Mouse (Mus musculus): Measurements from ENCODE around the gene Rps10. TPM values are rescaled to one million over a fixed set of nuclear protein-coding genes. Genes with fewer than 3 reads are reported as not detected.

Gene Rps10
- polyA plus RNA-seq (2015; fragmentation: Nextera tagmentation; extraction: Ambion mirVana): 565 and 583 TPM in 2 replicates

DNA sequence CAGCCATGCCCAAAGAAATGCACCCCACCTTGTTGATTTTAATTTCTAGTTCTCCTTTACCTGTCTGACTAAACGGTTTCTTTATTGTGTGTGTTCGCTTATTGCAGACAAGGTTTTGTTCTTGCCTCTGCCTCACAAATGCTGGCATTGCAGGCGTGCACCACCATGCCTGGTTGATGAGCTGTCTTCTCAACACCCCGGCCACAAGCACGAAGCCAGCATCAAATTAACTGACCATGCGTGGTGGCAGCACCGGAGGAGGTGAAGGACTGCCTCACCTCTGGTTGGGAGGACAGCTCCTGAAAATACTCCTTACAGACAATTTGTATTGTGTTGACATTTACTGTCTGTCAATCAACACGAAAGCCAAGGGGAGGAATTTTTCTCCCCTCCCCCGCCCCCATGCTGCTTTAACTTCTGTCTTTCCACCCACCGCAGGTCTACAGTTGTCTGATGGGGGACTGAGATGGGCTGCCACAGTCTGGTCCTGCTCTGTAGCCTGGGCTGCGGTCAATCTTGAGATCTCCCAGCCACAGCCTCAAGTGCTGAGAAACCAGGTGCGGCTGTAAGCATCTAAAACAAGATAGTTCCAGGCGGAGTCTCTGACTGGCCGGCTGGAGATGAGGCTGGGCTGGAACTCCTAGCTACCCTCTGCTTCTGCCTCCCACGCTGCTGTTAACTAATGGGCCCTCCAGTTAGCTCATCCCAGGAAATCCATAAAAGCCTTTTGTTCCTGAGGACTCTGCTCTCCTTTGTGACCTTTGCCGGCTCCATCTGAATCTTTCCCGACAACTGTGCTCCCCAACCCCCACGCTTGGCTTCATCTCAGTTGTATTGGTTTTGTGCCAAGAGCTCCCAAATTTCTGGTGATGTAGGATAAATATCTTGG, at the start of gene Rps10:
TSS of gene Rps10 (minus strand) at position 538 of the 889 bp plus-strand sequence.
- WGBS: 30% methylated on average over 18 of the region's 18 CpGs
- ATAC-seq (ENCODE audit: low FRiP score): no peak
- Histone ChIP-seq H3K9me3 (no peaks in the 10 kb centered on the region), H3K4me1 (replicated peaks) (peaks cover 37% of the 10 kb centered on the region), H3K9ac (peak within 1 kb of the TSS; percentile 95), H3K27me3 (no peaks in the 10 kb centered on the region), H3K4me3 (peak within 1 kb of the TSS; percentile 81), H3K27ac (peak within 1 kb of the TSS; percentile 92), H3K36me3 (peaks cover 24% of the 10 kb centered on the region), H3K4me2 (peak within 1 kb of the TSS; percentile 95)

DNA sequence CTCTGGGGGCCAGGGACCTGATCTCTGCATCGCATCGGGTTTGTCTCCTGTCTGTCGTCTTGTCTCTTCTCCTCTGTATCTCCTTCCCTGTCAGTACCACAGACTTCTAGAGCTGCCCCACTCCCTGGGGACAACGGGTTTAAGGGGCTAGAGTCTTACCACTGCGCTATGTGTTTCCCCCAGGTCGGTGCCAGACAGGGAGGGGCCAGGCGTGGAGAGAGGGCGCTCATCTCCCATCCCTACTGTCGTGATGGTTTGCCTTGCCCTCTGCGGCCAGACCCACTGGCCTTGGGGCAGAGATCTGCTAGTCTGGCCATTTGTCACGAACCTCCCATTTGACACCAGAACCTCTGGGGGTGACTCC, 49.1 kb upstream of the Rps10 start:
- H3K27me3 ChIP-seq: peaks cover 29% of the 10 kb centered on the region; the same call in 1 of the 2 replicates
- WGBS: 7% methylated on average over 11 of the region's 11 CpGs
- peak; percentile 60 for ATAC-seq (ENCODE audit: low FRiP score)
- H3K9ac ChIP-seq: peak overlapping the region; percentile 82
- H3K9me3 ChIP-seq: no peaks in the 10 kb centered on the region
- H3K4me1 ChIP-seq (replicated peaks): peaks cover 29% of the 10 kb centered on the region
- H3K27ac ChIP-seq: peak overlapping the region; percentile 55; the same call in 1 of the 2 replicates
- H3K4me2 ChIP-seq: peak overlapping the region; percentile 95
- peak overlapping the region; percentile 64 for H3K4me3 ChIP-seq
- H3K36me3 ChIP-seq: no peaks in the 10 kb centered on the region

GRCm38 (mm10) chr17:27684886-27685549, 48.5 kb upstream of the Rps10 start:
- H3K27me3 ChIP-seq: peaks cover 29% of the 10 kb centered on the region; the same call in 1 of the 2 replicates
- peaks cover 33% of the 10 kb centered on the region for H3K4me1 ChIP-seq (replicated peaks)
- peak; percentile 62 for ATAC-seq (ENCODE audit: low FRiP score)
- peak overlapping the region; percentile 82 for H3K9ac ChIP-seq
- peak overlapping the region; percentile 55; the same call in 1 of the 2 replicates for H3K27ac ChIP-seq
- H3K4me3 ChIP-seq: peak overlapping the region; percentile 64
- H3K4me2 ChIP-seq: peak overlapping the region; percentile 95
- H3K36me3 ChIP-seq: no peaks in the 10 kb centered on the region
- WGBS: 1% methylated on average over 52 of the region's 53 CpGs
- no peaks in the 10 kb centered on the region for H3K9me3 ChIP-seq

DNA sequence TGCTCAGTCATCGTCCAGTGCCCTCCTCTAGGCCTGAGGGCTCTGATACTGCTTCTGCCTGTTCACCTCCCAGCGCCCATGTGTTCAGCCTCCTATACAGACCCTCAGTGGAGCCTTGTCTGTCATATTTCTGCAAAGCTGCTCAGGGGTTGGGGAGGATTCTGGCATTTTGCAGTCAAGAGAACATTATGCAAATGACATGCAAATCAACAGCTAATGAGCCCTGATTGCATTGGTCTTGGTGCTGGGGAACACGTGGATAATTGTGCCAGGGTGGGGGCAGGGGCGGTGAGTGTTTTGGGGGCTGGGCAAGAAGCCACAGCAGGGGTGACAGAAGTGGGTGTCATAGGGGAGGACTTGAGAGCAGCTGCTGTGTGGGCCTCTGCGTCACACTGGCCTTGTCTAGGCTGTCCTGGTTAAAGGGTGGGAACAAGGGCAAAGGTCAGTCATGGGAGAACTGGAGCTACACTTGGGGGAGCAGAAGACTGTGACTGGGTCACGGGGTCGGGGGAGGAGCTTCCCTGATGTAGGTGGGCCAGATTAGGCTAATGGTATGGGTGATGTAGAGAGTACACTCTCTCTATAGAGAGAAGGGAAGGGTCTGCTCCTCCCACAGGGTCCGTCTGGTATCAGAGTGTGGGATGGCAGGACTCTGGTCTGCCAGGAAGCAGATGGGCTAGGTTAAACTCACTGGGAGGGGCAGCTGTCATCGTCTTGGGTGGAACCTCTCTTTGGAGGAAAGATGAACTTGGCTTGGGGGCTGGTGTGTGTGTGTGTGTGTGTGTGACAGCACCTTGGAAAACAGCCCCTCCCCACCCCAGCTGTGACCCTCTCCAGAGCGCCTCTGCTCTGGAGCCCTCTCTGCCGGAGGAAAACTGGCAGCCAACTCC, 42.7 kb upstream of the Rps10 start:
- WGBS: 24% methylated on average over 11 of the region's 11 CpGs
- H3K27me3 ChIP-seq: peaks cover 7% of the 10 kb centered on the region; the same call in 1 of the 2 replicates
- H3K9me3 ChIP-seq: no peaks in the 10 kb centered on the region
- H3K27ac ChIP-seq: peak overlapping the region; percentile 93
- H3K4me1 ChIP-seq (replicated peaks): peaks cover 36% of the 10 kb centered on the region
- peak overlapping the region; percentile 53; the same call in 1 of the 2 replicates for H3K9ac ChIP-seq
- H3K4me2 ChIP-seq: no peak overlapping the region
- no peaks in the 10 kb centered on the region for H3K36me3 ChIP-seq
- ATAC-seq (ENCODE audit: low FRiP score): peak; percentile 76
- H3K4me3 ChIP-seq: no peak overlapping the region

- Histone ChIP-seq H3K4me2 (no peak overlapping the region), H3K27ac (peak overlapping the region; percentile 93), H3K27me3 (no peaks in the 10 kb centered on the region), H3K9me3 (no peaks in the 10 kb centered on the region), H3K4me3 (no peak overlapping the region), H3K36me3 (no peaks in the 10 kb centered on the region), H3K4me1 (replicated peaks) (peaks cover 36% of the 10 kb centered on the region), H3K9ac (no peak overlapping the region)
- ATAC-seq (ENCODE audit: low FRiP score): no peak
- WGBS: 84% methylated on average over 5 of the region's 5 CpGs
Observed at GRCm38 (mm10) chr17:27677756-27678155, 41.3 kb upstream of the Rps10 start.

- H3K4me3 ChIP-seq: no peak overlapping the region
- peaks cover 36% of the 10 kb centered on the region for H3K4me1 ChIP-seq (replicated peaks)
- no peak for ATAC-seq (ENCODE audit: low FRiP score)
- no peaks in the 10 kb centered on the region for H3K36me3 ChIP-seq
- no peaks in the 10 kb centered on the region for H3K27me3 ChIP-seq
- 78% methylated on average over 7 of the region's 7 CpGs for WGBS
- no peak overlapping the region for H3K27ac ChIP-seq
- H3K4me2 ChIP-seq: no peak overlapping the region
- H3K9ac ChIP-seq: no peak overlapping the region
- no peaks in the 10 kb centered on the region for H3K9me3 ChIP-seq
Observed at GRCm38 (mm10) chr17:27676270-27676669, 39.8 kb upstream of the Rps10 start.

DNA sequence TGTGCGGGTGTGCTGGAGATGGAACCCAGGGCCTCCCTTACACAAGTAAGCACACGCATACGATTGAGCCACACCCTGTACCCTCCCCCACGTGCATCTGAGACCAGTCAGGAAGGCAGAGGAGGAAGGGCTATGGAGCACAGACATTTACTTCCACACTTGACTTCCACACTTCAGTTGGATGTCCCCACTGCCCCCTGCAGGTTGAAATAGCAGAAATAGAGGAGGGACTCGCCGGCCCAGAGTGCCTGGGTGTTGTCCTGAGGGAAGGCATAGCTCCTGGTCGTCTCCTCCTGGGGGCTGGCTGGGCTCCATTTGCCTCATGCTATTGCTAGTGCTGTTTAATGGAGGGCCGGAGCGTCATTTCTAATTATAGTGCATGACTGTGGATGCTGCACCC, 39.0 kb upstream of the Rps10 start:
- ATAC-seq (ENCODE audit: low FRiP score): no peak
- no peak overlapping the region for H3K27ac ChIP-seq
- H3K4me3 ChIP-seq: no peak overlapping the region
- H3K27me3 ChIP-seq: no peaks in the 10 kb centered on the region
- H3K9ac ChIP-seq: no peak overlapping the region
- H3K36me3 ChIP-seq: no peaks in the 10 kb centered on the region
- no peak overlapping the region for H3K4me2 ChIP-seq
- no peaks in the 10 kb centered on the region for H3K9me3 ChIP-seq
- peaks cover 36% of the 10 kb centered on the region for H3K4me1 ChIP-seq (replicated peaks)
- whole genome bisulfite sequencing: 64% methylated on average over 9 of the region's 9 CpGs

- WGBS: 39% methylated on average over 7 of the region's 7 CpGs
- H3K27ac ChIP-seq: no peak overlapping the region
- H3K4me3 ChIP-seq: no peak overlapping the region
- peaks cover 21% of the 10 kb centered on the region for H3K4me1 ChIP-seq (replicated peaks)
- H3K4me2 ChIP-seq: no peak overlapping the region
- ATAC-seq (ENCODE audit: low FRiP score): no peak
- no peaks in the 10 kb centered on the region for H3K36me3 ChIP-seq
- no peaks in the 10 kb centered on the region for H3K9me3 ChIP-seq
- no peaks in the 10 kb centered on the region for H3K27me3 ChIP-seq
- no peak overlapping the region for H3K9ac ChIP-seq
Observed at GRCm38 (mm10) chr17:27673945-27674344, 37.5 kb upstream of the Rps10 start.

GRCm38 (mm10) chr17:27671720-27672119, 35.3 kb upstream of the Rps10 start:
- no peak overlapping the region for H3K4me3 ChIP-seq
- H3K4me2 ChIP-seq: no peak overlapping the region
- H3K9me3 ChIP-seq: no peaks in the 10 kb centered on the region
- no peaks in the 10 kb centered on the region for H3K27me3 ChIP-seq
- H3K9ac ChIP-seq: no peak overlapping the region
- no peak for ATAC-seq (ENCODE audit: low FRiP score)
- H3K27ac ChIP-seq: no peak overlapping the region
- 77% methylated on average over 6 of the region's 6 CpGs for WGBS
- H3K36me3 ChIP-seq: no peaks in the 10 kb centered on the region
- peaks cover 8% of the 10 kb centered on the region; the same call in 1 of the 2 replicates for H3K4me1 ChIP-seq (replicated peaks)

GRCm38 (mm10) chr17:27658767-27659166, 22.3 kb upstream of the Rps10 start:
- Histone ChIP-seq H3K27ac (no peak overlapping the region), H3K9ac (no peak overlapping the region), H3K4me1 (replicated peaks) (peaks cover 28% of the 10 kb centered on the region), H3K9me3 (no peaks in the 10 kb centered on the region), H3K4me3 (no peak overlapping the region), H3K36me3 (no peaks in the 10 kb centered on the region), H3K27me3 (peaks cover 16% of the 10 kb centered on the region), H3K4me2 (no peak overlapping the region)
- no peak for ATAC-seq (ENCODE audit: low FRiP score)
- 79% methylated on average over 7 of the region's 7 CpGs for WGBS

DNA sequence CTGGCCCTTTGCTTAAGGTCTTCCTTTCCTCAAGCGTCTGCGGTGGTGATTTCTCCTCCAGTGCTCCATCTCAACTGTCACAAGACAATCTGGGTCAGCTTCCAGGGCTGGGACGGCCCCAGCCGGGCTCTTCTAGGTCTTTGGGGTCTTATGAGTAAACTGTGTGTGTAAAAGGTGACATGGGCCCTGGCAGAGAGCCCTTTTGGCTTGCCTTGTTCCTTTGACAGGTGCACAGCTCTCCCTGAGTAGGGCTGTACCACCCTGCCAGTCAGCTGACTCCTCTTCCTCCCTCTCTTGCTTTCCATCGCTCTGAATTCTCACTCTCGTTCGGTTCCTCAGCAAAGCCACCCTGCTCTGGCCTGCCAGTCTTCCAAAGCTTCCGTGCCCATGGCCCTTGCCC, 20.7 kb upstream of the Rps10 start:
- WGBS: 70% methylated on average over 8 of the region's 8 CpGs
- no peaks in the 10 kb centered on the region for H3K9me3 ChIP-seq
- H3K4me3 ChIP-seq: no peak overlapping the region
- peaks cover 21% of the 10 kb centered on the region for H3K27me3 ChIP-seq
- ATAC-seq (ENCODE audit: low FRiP score): no peak
- no peaks in the 10 kb centered on the region for H3K36me3 ChIP-seq
- no peak overlapping the region; the same call in 1 of the 2 replicates for H3K9ac ChIP-seq
- H3K4me2 ChIP-seq: peak overlapping the region; percentile 76; the same call in 1 of the 2 replicates
- H3K4me1 ChIP-seq (replicated peaks): peaks cover 28% of the 10 kb centered on the region
- H3K27ac ChIP-seq: no peak overlapping the region
